Mouse (Mus musculus) C2C12 (cell line): ENCODE data around the gene Ints7.

ENCODE experiments used
- CEBPB ChIP-seq: IDR thresholded peaks from one replicate; pipeline ENCODE4 v1.6.1; 2011; ENCODE audit warnings: low read depth, mild to moderate bottlenecking, control low read depth, moderate library complexity
- CTCF ChIP-seq: IDR thresholded peaks from one replicate; pipeline ENCODE4 v1.5.1; 2011; ENCODE audit not compliant: control insufficient read depth, insufficient read depth, insufficient read length
- FOSL1 ChIP-seq: IDR thresholded peaks from one replicate; pipeline ENCODE4 v1.8.0; 2011; ENCODE audit warnings: mild to moderate bottlenecking, low read length; ENCODE audit not compliant: poor library complexity, insufficient read depth, severe bottlenecking
- MAX ChIP-seq: IDR thresholded peaks from one replicate; pipeline ENCODE4 v1.6.1; 2011; ENCODE audit warnings: mild to moderate bottlenecking, control low read depth
- MYOD1 ChIP-seq: IDR thresholded peaks from one replicate; pipeline ENCODE4 v1.6.1; 2011; ENCODE audit warnings: low read depth; ENCODE audit not compliant: control insufficient read depth, insufficient read length
- USF1 ChIP-seq: IDR thresholded peaks from one replicate; pipeline ENCODE4 v1.6.1; 2011; ENCODE audit warnings: low read depth, mild to moderate bottlenecking, control low read depth, moderate library complexity

- TF ChIP-seq CTCF (no peak), MAX (no peak), CEBPB (no peak), MYOD1 (no peak), USF1 (no peak), FOSL1 (no peak)
Measured at GRCm38 (mm10) chr1:191609051-191609450, 33.6 kb downstream of the Ints7 start.
